Mouse (Mus musculus) layer of hippocampus, postnatal 25 days (tissue): ENCODE measurements around the gene Ppm1e. TPM values are rescaled to one million over a fixed set of nuclear protein-coding genes. Genes with fewer than 3 reads are reported as not detected.

Experiments used
- DNase-seq, 2 experiments: peaks; one replicate each; pipeline ENCODE4 v3.0.0; 2022; ENCODE audit warnings: mixed read lengths in 2 of 2, low spot score in 1 of 2; ENCODE audit errors: extremely low spot score in 1 of 2
- total RNA-seq, 2 experiments: library from RNA; stranded (reverse); gene quantifications; 2 replicates each; pipeline ENCODE4 v1.2.3; 2021

Gene Ppm1e
- total RNA-seq, 2 experiments from 2014 or later = 265 to 273 TPM

DNA sequence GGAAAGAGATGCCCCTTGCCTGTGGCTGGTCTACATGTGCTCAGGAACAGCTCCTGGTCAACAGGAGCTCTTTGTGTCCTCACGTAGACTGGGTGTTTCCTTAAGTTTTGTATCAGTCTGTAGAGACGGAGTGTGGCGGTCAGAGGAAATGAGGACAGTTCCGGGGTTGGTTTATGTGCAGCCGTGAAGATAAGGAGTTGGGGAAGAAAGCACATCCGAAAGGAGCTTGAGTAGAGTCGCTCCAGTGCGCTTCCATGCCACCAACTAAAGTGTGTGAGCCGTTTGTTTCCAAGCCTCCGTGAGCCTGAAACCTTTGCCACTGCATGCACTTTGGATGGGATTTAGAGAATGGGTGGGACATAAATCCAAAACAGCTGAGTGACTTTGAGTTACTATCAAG, 99.0 kb downstream of the Ppm1e start:
- no peak for DNase-seq

DNA sequence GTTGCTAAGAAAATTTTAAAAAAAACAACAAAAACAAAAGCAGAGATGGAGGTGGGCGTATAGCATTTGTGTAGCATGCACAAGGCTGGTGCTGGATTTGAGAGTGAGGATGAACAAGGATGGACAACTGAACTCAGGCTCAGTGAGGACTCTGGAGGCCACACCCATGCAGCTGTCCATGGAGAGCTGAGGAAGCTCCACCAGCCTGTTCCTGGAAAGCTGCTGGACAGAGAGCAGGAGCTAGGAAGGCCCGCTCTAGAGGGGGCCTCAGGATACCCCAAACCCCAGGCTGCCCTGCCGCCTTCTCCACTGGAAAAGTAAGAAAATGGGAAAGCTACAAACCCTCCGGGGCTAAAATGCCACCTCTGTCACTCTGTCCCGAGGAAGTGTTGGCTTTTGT, 101.5 kb downstream of the Ppm1e start:
- DNase-seq = no peak

DNA sequence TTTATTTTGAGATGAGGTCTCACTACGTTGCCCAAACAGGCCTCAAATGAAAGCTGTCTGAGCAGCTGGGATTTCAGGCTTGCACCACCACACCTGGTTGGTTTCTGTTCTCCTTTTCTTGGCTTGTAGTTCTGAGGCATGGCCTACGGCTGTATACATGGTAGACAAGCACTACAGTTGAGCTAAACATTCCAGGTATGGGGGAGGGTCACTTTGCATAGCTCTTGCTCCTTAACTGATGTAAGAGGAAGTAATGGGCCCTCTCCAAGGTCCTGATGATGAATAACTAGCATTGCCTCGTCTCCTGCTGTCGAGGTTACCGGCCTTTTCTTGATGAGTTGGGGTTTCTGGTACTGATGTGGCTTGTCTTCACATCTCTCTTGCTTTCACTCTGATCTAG, 104.7 kb downstream of the Ppm1e start:
- DNase-seq = no peak

DNA sequence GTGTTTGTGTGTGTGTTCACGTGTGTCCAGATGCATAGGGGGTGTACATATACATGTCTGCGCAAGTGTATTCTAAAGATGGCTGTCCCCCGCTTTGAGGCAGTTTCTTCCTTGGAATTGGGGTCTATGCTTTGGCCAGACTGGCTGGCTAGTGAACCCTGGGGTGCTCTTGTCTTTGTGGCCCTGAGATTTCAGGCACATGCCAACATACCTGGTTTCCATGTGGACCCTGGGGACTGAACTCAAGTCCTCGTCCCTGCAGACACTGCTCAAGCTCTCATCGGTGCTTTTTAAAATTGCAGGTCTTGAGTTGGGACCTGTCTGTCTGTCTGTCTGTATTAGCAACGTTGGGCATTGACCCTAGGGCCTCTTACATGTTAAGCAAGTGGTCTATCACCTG, 105.5 kb downstream of the Ppm1e start:
- DNase-seq = no peak

DNA sequence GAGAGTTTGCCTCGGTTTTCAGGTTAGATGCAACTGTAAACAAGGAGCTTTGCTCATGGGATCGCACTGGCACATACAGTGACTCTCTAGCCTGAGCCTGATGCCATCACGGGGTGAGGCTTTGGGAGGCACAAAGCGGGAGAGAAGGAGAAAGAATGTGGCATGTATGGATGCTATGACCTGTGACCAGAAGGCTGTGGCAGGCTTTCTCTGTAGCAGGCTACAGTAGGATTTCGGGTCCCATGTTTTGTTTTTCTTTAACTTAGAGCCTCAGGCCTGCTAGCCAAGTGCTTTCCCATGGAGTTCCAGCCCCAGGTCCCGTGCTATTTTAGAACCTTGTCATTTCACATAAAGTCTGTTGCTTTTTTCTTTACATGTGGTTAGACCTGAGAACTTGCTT, 108.7 kb downstream of the Ppm1e start:
- no peak for DNase-seq

DNA sequence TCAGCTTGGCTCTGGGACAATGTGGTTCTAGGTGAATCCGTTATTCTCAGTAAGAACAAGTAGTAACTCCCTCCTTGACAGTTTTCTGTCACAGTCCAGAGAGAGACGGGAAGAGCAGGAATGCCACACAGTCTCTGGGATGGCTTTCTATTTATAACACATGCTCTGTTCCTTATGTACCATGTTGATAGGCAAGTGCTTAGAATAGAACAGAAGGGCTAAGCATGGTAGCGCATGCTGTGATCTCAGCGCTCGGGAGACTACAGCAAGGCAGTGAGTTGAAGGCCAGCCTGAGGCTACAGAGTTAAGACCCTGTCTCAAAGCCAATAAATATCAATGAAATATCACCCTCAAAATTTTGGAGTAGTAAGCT, 111.3 kb downstream of the Ppm1e start:
- DNase-seq = no peak

DNA sequence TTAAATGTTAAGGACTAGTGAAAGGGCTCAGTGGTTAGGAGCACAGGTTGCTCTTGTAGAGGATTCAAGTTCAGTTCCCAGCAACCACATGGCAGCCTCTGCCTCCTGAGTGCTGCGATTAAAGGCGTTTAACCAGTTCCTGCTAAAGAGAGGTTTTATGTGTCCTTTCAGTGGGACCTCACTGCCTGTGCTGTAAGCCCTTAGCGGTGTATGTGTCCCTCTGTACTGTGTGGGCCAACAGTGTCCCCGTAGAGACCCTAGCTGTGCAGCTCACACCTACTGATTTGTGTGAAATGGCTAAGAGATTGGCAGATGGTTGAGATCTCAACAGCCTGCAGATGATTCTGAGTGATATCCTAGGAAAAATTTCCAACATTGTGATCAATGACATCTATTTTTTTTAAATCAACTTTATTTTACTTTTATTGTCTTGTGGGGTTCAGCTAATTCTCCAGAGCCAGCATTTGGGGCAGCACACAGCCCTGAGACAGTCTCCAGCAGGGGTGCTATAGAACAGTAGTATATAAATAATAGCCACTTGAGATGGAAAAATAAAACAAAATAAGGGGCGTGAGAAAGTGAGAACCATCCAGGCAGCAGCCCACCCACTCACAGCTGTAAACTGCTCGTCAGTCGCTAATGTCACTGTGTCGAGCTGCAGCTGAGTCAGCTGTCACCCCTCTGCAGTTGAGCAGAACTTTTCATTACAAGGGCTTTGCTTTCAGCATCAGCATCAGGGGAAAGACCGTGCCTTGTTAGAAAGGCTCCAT, 111.9 kb downstream of the Ppm1e start:
- no peak for DNase-seq

DNA sequence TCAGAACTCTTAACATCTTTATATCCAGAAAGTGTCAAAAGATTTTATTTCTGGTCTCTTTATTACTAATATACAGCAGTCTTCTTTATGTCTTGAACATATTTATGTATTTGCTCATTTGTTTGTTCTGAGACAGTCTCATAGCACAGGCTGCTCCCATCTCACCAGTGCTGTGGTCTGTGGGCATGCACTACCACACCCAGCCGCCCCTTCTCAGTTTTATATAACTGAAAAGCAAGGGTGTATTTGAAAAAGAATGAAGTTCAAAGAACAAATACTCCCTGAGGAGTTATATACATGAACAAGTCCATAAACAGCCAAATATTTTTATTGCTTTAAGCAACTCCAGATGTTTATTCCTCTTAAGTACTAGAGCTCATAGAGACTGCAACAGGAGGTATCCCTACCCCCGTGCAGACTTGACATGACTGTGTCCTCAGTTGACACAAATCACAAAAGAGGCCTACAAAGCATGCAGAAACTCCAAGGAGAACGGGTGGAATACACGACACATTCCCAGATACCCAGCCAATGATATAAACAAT, 112.6 kb downstream of the Ppm1e start:
- no peak for DNase-seq

DNA sequence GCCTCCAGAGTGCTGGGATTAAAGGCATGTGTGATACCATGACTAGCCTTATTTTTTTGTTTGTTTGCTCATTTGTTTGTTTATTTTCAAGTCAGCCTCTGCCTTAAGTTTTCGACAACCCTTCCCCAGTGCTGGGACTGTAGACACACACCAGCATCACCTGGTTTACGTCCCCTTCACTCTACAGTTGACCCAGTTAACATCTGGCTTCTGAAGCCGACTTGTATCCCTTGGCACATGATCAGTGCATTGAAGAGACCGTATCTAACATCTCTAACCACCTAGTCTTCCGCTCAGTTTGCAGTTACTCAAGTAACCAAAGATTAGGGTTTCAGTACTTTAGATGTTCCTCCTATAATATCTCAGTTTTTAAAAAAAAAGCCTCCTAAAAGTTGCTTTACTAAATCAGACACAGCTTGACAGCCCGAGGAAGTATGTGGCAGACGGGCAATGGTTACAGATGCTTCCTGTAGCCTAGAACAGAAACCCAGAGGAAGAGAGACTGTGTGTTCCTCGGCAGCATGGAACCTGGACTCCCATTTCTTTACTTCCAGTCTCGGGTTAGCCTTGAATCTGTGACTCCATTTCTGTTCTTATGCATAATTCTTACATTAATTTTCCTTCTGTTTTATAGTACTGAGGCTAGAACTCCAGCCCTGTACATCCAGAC, 113.5 kb downstream of the Ppm1e start:
- no peak for DNase-seq

DNA sequence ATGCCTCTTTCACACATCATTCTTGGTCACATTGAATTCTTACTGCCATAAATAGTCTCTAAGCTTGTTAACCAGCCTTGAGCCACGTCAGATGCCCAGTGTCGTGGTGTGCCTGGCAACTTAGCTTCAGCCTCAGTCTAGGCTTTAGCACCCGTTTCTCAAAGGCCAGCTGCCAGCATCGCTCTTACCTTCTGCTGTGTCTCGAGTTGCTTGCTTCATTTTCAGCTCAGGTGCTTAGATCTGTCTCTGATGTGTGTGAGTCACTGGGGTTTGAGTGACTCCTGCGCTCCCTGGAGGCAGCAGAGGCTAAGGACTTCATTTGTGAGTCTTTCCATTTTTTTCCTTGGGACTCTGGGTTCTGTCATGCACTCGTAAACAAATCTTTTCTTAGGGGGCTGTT, 117.6 kb downstream of the Ppm1e start:
- DNase-seq = no peak

DNA sequence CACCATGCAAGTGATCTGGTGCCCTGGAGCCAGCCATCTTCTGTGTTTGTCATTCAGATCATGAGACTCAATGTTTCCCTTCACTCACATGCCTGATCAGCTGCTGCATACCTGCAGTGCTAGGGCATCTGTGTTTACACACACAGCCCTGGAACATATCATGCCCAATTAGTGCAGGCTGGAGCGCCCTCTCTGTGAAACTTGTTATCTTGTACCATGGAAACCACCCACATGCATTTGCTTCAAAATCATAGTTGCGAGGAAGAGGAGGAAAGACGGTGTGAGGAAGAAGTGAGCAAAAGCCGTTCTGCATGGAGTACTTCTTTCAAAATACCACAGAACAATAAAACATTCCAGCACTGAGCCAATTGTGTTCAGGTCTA, 118.0 kb downstream of the Ppm1e start:
- DNase-seq = no peak

DNA sequence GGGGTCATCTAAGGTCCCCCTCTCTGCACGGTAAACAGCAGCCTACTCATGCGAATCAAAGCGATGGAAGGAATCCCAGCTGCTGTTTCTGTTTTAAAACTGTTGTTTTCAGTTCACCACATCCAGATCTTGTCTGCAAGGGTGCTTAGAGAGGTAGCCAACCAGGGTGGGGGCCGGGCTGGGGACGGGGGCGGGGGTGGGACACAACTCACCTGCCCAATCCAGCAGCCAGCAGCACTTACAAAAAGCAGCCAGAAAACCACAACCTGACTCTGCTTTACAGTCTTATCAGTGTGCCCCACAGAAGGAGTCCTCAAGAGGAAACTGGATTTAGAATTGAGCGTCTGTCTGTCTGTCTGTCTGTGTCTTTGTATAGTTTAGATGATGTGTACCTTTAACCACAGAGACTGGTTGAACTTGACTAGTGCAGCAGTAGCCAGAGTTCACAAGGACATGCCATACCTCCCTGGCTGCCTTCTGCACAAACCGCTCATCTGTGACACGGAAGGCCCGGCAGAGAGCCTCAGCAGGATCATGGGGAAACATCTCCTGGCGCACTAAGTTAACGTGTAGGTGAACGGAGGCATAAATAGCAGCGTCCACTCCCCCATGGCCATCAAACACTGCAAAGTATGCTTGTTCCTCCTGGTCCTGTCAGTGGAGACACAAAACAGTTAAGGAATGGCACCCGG, 118.5 kb downstream of the Ppm1e start:
- no peak for DNase-seq

DNA sequence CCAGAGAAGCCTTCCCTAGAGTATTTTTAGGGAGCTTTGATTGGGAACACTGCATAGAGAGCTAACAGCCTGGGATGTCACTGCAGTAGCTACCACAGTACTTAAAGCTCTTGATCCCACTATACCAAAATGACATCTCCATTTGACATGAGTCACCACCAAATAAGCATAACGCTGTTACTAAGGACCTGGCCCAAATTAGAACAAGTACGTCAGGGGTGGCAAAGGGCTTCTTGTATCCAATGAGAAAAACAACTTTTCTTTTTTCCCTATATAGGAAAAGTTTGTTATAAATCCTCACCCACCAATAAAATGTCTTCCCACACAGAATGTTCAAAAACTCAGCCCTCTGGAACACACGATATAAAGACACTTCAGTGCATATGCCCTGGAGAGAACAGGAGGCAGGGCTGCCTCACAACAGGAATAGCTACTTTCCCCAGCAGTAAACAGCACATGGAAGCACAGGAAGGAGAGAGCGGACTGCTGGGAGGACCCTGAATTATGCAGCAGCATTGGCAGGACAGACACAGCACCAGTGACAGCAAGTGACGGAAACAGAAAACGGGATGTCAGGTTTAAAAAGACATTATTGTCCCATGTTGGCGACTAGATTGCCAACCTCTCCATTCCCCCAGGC, 119.8 kb downstream of the Ppm1e start:
- no peak for DNase-seq

DNA sequence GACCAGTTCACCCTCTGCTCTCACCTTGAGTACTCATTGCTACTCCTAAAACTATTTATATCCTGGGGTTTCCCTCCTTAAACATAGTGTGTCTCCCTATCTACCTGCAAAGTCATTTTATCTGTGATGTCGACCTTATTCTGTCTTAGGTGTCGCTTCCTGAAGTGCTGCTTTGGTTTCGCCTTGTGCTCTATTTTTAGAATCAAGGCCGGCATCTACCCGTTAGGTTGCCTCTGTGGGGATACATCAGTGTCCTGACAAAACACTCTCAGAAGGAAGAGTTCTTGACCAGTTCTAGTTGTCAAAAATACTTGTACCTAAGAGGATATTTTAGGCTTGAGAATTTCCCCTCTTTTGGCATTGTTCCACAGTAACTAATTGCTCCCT, 123.3 kb downstream of the Ppm1e start:
- DNase-seq = peak in 1 of 2 experiments; percentile 1

DNA sequence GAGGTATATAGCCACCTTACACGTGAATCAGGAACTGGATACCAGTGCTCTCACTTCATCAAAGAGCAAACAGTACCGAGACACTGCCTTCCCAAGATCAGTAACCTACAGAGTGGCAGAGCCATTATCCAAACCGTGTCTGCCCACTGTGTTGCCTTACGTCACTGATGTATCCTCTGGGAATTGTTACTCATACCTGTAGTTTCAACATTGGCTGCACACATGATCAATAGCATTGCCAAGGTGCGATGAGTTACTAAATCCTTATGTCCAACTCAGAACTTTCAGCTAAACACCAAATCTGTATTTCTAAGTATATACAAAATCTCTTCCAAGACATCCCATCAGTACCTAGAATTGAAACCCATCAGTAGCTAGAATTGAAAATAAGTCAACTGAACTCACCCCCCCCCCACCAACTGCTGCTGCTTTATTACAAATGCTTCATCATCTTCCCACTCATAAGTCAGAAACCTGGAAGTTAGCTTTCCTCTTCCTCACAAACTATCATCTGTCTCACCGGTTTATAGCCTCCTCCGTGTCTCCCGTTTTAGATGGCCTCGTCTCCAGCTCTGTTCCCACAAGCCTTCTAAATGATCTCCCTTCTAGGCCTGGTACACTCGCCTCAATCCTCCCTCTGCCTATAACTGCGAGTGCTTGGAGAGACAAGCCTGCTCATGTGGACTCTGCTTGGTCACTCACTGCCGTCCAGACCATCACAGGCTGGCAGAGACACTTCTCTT, 123.9 kb downstream of the Ppm1e start:
- DNase-seq = peak in 1 of 2 experiments; percentile 4

DNA sequence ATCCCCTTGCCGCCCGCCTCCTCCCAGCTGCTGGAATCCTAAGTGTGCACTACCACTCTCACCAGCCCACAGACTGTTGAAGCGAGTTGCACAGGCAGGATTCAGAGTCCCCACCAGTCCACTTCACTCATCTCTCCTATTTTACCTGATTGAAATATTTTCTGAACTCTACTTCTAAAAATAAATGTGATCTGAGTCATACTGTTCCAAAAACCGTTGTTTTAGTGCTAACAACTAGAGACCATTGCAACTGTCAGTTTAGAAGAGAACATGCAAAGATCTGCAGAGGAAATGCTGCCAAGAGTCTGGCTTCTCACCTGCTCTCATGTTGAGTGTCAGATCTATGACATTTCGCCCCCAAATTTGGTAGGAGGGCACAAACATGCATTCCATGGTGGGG, 125.4 kb downstream of the Ppm1e start:
- peak in 1 of 2 experiments; percentile 7 for DNase-seq

DNA sequence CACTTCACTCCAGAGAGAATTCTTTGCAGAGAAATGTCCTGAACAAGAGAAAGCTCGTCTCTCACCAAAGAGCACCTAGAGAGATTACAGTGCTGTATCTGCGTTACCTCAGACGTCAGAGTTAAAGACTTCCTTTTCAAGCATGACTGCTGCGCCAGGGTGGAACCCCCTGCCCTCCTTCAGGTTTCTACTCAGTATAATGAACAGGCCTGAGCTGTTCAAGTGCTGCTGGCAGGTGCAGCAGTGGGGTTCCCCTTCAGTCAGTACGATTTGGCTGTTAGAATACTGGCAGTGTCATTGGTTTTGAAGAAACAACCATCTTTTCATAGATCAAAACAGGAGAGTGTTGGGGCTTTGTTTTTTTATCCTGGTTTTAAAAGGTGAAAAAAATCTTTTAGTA, 131.8 kb downstream of the Ppm1e start:
- DNase-seq = no peak

DNA sequence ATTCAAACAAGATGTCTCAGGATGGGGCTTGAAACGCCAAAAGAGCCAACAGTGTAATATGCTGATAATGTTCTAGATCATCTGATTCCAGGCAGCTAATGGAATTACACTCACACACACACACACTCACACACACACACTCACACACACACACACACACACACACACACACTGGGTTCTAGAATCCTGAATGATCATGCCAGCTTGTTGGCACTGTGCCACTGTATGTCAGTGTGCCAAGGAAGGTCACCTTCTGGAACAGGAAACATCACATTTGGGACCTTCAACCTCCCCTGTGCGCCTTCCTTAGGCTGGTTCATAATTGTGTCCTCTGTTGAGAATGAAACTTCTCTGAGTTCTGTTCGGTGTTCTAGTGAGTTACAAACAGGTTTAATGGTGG, 136.1 kb downstream of the Ppm1e start:
- DNase-seq = no peak

DNA sequence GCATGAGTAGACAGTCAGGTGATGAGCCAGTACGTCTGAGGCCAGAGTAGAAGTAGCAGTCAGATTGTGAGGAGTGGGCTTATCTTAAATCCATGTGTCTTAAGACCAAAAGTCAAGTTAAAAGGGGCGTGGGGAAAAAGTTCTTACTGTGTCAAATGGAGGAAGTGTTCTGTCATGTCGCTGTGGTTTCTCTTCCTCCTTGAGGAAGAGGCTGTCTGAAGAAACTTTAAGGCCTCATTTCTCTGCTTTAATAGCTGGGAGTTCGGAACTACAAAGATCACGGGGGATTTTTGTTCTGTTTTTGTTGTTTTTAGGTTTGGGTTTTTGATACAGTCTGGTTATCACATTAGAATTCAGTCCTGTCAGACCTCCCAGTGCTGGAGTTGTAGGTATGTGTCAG, 146.5 kb downstream of the Ppm1e start:
- DNase-seq = no peak
